8 mouse cellular contexts compared by ENCODE assay signal in the genomic region with DNA sequence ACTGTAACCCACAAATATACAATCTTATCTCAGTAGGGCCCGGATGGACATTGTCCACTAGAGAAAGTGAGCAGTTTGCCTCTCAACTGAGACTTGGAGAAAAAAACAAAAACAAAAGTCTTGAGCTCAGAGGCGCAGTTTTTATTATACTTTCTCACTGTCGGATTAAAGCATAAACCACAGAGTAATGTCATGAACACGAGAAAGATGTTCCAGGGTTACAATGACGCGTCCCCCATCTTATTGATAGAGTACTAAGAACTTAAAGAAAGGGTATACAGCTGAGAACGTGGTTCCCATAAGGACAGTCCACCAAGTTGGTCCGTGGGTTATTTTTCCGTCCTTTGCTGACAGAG. TPM values are rescaled to one million over a fixed set of nuclear protein-coding genes. Genes with fewer than 3 reads are reported as not detected.
DNase-seq lines count a peak whose midpoint lies in the region; ATAC-seq lines count a peak whose summit lies in the region.

No protein-coding gene starts in this region.

- intact Hi-C loops in heart, postnatal 14 days (cut with DNase I), result no loop called here

- no peaks in the 10 kb centered on the region for H3K27me3 ChIP-seq in heart, embryonic 11.5 days (ENCODE audit: control insufficient read depth, insufficient read depth, low read length)
- H3K27me3 ChIP-seq in forebrain, embryonic 13.5 days, result no peaks in the 10 kb centered on the region
- H3K27me3 ChIP-seq in liver, embryonic 16.5 days (ENCODE audit: control insufficient read depth, insufficient read depth, low read depth, low read length), result no peaks in the 10 kb centered on the region

- DNase-seq in heart, postnatal 14 days, result no peak
- DNase-seq in CD4-positive, CD25-positive, alpha-beta regulatory T cell, adult 2 months (ENCODE audit: low read depth, low spot score), result peak; percentile 47
- DNase-seq in frontal cortex, postnatal 25 days (ENCODE audit: low spot score in 2 of 2), result no peak
- DNase-seq in right cerebral cortex, adult 18-20 months, result no peak
- no peak for DNase-seq in embryo, embryonic 11 days

- H3K36me3 ChIP-seq in heart, embryonic 11.5 days (ENCODE audit: control insufficient read depth, insufficient read depth, low read length), result no peaks in the 10 kb centered on the region
- no peaks in the 10 kb centered on the region for H3K36me3 ChIP-seq in forebrain, embryonic 13.5 days (ENCODE audit: poor library complexity, severe bottlenecking)
- no peaks in the 10 kb centered on the region for H3K36me3 ChIP-seq in liver, embryonic 16.5 days (ENCODE audit: control insufficient read depth, insufficient read depth)

- 2% methylated on average over 9 of the region's 9 CpGs for WGBS in heart, embryonic 11.5 days (ENCODE audit: insufficient replicate concordance)
- WGBS in forebrain, embryonic 13.5 days, result under 1% methylated on average over 9 of the region's 9 CpGs
- 1% methylated on average over 9 of the region's 9 CpGs for WGBS in liver, embryonic 16.5 days (ENCODE audit: insufficient replicate concordance)

- H3K4me3 ChIP-seq in heart, embryonic 11.5 days (ENCODE audit: low read depth, low read length), result peak overlapping the region; percentile 94
- peak overlapping the region; percentile 93 for H3K4me3 ChIP-seq in forebrain, embryonic 13.5 days
- peak overlapping the region; percentile 99 for H3K4me3 ChIP-seq in liver, embryonic 16.5 days (ENCODE audit: low read depth, low read length)

- peak overlapping the region; percentile 99 for H3K27ac ChIP-seq in heart, embryonic 11.5 days (ENCODE audit: low read depth, low read length)
- peak overlapping the region; percentile 100 for H3K27ac ChIP-seq in forebrain, embryonic 13.5 days
- H3K27ac ChIP-seq in liver, embryonic 16.5 days (ENCODE audit: low read length), result peak overlapping the region; percentile 99

- ATAC-seq in heart, embryonic 11.5 days (replicated peaks; ENCODE audit: insufficient number of reproducible peaks, low FRiP score, low TSS enrichment), result no peak
- ATAC-seq in forebrain, embryonic 13.5 days, result no peak
- no peak for ATAC-seq in liver, embryonic 16.5 days (ENCODE audit: low read depth)

- peaks cover 11% of the 10 kb centered on the region for H3K4me1 ChIP-seq in heart, embryonic 11.5 days (ENCODE audit: control insufficient read depth, insufficient read depth, low read length)
- H3K4me1 ChIP-seq in forebrain, embryonic 13.5 days, result peaks cover 22% of the 10 kb centered on the region
- H3K4me1 ChIP-seq in liver, embryonic 16.5 days (ENCODE audit: control insufficient read depth, low read depth, low read length), result peaks cover 35% of the 10 kb centered on the region

- H3K9me3 ChIP-seq in heart, embryonic 11.5 days (replicated peaks; ENCODE audit: control insufficient read depth, low read length), result no peaks in the 10 kb centered on the region
- H3K9me3 ChIP-seq in forebrain, embryonic 13.5 days (replicated peaks), result no peaks in the 10 kb centered on the region
- no peaks in the 10 kb centered on the region for H3K9me3 ChIP-seq in liver, embryonic 16.5 days (replicated peaks; ENCODE audit: control insufficient read depth, low read length)

- H3K4me2 ChIP-seq in heart, embryonic 11.5 days, result peak overlapping the region; percentile 92
- peak overlapping the region; percentile 82 for H3K4me2 ChIP-seq in forebrain, embryonic 13.5 days
- peak overlapping the region; percentile 100 for H3K4me2 ChIP-seq in liver, embryonic 16.5 days (ENCODE audit: low read depth, low read length)

- H3K9ac ChIP-seq in heart, embryonic 11.5 days (ENCODE audit: low read depth, low read length), result peak overlapping the region; percentile 96
- peak overlapping the region; percentile 98 for H3K9ac ChIP-seq in forebrain, embryonic 13.5 days
- H3K9ac ChIP-seq in liver, embryonic 16.5 days (ENCODE audit: low read depth, low read length), result peak overlapping the region; percentile 99

RNA-seq across cellular contexts. Expression of a gene that starts 1.1 kb away (rescaled TPM):
- 44.5 and 48.2 TPM in 2 replicates for polyA plus RNA-seq in heart, embryonic 11.5 days (2014; fragmentation: Nextera tagmentation; extraction: Ambion mirVana)
- 10 to 100 TPM; 72.0 to 72.9 TPM for total RNA-seq in heart, postnatal 14 days (2021)
- polyA plus RNA-seq in forebrain, embryonic 13.5 days (2015; fragmentation: Nextera tagmentation; extraction: Ambion mirVana), result 55.9 and 60.1 TPM in 2 replicates
- 19.0 and 20.0 TPM in 2 replicates for polyA plus RNA-seq in liver, embryonic 16.5 days (2015; fragmentation: Nextera tagmentation; extraction: Ambion mirVana)

RNA-seq across cellular contexts. Expression of a gene that starts 57.2 kb away (rescaled TPM):
- 14.2 and 15.4 TPM in 2 replicates for polyA plus RNA-seq in heart, embryonic 11.5 days (2014; fragmentation: Nextera tagmentation; extraction: Ambion mirVana)
- under 1 TPM; 0.33 to 0.34 TPM for total RNA-seq in heart, postnatal 14 days (2021)
- 1.5 and 2.2 TPM in 2 replicates for polyA plus RNA-seq in forebrain, embryonic 13.5 days (2015; fragmentation: Nextera tagmentation; extraction: Ambion mirVana)
- 3.0 TPM in 2 replicates for polyA plus RNA-seq in liver, embryonic 16.5 days (2015; fragmentation: Nextera tagmentation; extraction: Ambion mirVana)
